Mouse (Mus musculus) G1E (cell line): ENCODE results near the gene Snx29.

ENCODE experiments used
- CTCF ChIP-seq: IDR thresholded peaks from 2 replicates; pipeline ENCODE4 v1.5.1; 2012; ENCODE audit warnings: low read depth, low read length, inconsistent platforms, mixed read lengths
- GATA1 ChIP-seq: IDR thresholded peaks from 2 replicates; pipeline ENCODE4 v1.6.1; 2012; ENCODE audit warnings: borderline replicate concordance, low read length, inconsistent platforms, mixed read lengths
- POLR2AphosphoS5 ChIP-seq: IDR thresholded peaks from 2 replicates; pipeline ENCODE4 v1.6.1; 2012; ENCODE audit warnings: low read depth, low read length, inconsistent platforms; ENCODE audit not compliant: insufficient replicate concordance

DNA sequence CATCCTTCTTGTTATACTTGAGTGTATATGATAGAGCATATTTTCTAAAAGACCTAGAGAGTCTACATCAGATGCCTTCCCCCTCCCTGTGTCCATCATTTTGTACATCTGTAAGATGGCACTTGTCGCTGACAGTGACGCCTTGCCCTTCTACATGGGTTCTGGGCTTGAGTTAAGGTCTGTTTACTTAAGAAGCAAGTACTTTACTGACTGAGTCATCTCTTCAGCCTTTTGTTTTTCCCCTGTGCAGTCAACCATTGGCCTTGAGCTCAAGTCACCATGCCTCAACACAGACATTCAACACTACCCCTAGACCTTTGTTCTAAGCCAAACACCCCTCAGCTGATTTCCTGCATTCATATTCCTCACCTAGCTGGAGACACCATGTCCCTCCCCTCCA lies 385.4 kb downstream of the Snx29 start:
- TF ChIP-seq CTCF (no peak), GATA1 (no peak), POLR2AphosphoS5 (no peak)
